Mouse (Mus musculus) kidney, adult 9 months (tissue): ENCODE measurements around the gene Eif3g.
A peak's percentile ranks its signal among the peaks of the same experiment; 100 is the strongest.

Source experiments
- DNase-seq: peaks from one replicate; pipeline ENCODE4 v3.0.0; 2022

Eif3g gene

DNA sequence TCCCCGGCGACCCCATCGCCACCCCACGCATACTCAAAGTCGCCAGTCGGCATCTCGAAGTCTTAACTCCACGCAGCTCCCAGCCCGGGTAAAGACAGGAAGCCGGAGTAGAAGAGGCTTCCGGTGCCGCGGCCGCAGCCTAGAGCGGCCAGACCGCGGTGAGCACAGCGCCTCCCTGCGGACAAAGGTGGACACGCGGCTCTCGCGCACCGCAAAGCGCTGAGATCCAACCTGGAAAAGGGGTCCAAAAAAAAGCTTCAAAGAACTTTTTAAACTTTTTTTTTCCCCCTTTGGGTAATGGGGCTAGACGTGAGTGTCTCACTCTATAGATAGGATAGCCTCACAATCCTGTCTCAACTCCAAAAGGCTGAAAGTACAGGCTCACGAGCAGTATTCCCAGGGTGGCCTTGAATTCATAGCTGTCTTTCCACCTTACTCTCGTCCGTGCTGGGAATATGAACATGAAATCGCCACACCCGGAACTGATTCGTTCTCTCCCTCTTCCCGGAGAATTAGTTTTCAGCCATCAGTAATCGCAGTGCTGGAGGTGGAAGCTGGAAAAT is at the start of gene Eif3g:
TSS of gene Eif3g (minus strand) at position 113 of the 563 bp plus-strand sequence.
- DNase-seq, result peak; percentile 86

DNA sequence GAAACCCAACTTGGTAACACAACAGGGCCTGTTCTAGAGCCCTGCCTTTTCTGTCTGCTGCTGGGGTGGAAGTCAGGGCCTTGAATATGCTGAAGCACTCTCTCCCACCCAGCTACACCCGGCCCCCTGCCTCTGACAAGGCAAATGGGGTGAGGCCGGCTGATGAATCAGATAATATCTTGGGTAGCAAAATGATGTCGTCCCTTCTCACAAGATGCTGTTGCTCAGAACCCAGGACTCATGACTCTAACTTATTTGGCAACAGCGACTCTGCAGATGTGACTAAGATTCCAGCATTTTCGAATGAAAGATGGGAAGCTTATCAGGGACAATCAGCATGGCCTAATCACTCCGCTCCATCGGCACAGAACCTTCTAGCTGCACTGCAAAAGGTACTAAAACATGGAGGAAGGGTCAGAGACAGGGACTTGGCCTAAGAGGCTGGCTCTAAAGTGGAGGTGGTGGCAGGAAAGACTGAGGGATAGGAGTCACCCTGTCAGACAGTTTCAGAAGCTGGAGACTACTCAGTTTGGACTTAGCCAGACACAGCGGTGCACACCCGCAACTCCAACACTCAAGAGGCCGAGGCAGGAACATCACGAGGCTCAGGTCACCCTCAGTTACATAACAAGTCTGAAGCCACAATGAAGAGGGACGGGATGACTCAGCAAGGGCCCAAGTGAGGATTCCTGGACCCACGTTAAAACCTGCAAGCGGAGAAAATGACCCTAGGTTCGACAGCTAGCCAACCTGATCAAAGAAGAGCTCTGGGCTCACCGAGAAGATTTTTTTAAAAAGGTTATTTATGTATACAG is 47.9 kb upstream of the Eif3g start:
- peak; percentile 31 for DNase-seq

DNA sequence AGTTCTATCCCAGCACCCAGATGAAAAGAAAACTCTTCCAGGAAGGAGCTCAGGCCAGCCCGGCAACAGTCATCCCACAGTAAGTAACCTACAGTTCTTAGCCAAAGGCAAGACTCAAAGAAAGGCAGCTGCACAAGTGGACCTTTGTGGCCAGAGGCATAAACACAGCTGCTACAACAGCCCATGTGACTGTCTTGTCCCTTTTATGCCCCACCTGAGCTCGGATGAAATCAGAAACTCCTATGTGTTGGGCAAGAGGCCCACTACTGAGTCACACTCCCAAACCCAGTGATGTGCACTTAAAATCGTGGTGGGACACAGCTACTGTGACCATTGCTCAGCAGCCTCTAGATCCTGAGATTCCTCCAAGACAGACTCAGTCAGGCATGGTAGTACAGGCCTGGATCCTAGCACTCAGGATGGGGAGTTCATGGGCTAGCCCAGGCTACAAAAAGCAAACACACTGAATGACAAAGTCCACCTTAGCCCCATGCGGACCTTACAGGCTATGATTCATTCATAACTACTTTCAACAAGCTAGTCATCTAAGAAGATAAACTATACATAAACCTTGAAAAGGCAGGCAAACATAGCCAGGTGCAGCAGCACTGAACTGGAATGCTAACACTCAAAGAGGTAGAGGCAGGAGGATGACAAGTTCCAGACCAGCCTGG is 46.4 kb upstream of the Eif3g start:
- no peak for DNase-seq

DNA sequence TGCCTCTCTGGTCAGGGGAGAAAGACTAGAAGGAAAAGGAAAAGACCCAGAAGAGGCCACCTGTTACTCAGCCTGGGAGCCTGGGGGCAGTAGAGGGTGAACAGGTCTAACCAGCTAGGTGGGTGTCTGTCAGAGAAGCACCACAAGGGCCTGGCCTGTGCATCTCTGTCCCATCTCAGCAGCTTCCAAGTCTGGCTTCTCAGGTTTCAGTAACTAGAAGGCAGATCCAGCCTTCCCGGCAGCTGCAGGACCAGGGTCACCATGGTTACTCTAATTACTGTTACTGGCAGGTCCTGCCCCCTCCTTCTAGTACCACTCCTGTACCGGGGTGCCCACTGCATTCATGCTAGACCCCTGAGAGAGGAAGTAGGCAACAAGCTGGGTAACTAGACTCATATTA is 45.5 kb upstream of the Eif3g start:
- no peak for DNase-seq

DNA sequence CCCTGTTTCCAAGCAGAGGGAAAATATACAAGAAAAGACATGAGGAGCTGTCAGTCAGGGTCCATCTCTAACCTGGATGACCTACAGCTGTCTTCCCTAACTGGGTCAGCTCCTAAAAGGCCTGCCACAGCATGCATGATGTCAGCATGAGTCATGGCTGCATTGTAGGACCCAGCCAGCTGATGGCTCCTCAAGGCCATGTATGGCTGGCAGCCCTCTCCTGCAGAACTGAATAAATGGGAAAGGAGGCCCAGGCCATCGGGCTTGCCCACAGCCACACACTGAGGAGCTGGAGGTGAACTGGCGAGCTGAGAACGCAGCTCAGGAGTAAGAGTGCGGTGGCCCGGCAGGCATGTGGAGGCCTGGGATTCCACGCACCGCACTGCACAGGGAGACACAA is 45.0 kb upstream of the Eif3g start:
- DNase-seq, result no peak

DNA sequence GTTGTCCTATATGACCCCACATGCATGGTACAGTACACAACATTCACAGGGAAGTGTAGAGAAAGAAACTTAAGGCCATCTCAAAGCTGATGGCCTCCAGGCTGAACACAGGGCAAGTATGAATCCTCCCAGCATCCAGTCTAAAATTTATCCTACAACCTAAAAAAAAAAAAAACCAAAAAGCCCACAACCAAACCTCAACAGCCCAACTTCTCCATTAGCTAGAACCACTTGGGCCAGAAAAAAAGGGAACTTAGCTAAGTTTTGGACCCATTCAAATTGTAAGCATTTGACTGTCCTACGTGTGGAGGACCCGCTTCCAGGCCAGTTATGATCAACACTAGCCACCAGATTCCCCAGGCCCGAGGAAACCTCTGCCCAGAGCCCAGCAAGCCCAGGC is 24.8 kb upstream of the Eif3g start:
- DNase-seq, result no peak

DNA sequence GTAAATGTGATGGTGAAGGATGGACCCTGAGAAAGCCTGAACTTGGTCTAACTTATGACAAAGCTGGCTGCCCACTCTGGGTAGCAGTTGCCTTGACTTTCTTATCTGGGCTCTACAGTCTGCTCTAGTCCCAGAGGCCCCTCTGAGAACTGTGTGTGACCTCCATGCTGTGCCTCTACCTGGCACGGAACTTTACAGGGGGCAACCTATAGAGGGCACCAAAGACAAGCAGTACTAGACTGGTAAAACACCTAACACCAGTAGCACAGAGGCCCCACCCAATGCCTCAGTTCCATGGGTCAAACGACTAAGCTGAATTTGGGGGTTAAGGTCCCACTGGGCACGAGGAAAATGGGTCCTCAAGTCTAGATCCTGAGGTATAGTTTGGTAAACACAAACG is 17.7 kb upstream of the Eif3g start:
- peak; percentile 65 for DNase-seq

DNA sequence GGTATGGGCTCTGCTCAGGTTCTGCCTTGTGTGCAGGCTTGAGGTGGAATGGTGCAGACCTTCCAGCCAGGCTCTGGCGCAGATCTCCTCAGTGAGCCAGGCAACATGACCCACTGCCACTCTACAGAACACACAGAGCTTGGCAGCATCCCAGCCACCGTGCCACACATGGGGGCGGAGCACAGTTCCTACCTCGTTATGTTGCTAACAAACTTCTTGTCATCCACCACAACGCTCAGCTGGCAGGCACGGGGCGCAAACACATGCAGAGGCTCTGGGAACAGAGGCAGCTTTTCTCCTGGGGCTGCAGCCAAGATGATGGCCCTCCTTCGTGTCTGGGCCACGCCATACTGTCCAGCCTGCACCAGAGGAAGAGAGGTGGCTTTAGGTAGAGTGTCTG is 11.5 kb upstream of the Eif3g start:
- DNase-seq, result no peak

DNA sequence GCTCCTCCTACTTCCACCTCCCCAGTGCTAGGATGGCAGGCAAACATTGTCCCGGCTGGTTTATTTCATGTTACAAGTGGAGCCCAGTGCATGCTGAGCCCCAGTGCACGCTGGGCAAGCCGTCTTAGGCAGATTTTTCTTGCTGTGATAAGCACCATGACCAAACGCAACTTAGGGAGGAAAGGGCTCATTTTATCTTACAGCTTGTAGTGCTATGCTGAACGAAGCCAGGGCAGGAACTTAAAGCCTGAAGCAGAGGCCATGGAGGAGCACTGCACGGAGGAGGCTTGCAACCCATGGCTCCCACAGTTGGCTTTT is 3.7 kb upstream of the Eif3g start:
- DNase-seq, result no peak

DNA sequence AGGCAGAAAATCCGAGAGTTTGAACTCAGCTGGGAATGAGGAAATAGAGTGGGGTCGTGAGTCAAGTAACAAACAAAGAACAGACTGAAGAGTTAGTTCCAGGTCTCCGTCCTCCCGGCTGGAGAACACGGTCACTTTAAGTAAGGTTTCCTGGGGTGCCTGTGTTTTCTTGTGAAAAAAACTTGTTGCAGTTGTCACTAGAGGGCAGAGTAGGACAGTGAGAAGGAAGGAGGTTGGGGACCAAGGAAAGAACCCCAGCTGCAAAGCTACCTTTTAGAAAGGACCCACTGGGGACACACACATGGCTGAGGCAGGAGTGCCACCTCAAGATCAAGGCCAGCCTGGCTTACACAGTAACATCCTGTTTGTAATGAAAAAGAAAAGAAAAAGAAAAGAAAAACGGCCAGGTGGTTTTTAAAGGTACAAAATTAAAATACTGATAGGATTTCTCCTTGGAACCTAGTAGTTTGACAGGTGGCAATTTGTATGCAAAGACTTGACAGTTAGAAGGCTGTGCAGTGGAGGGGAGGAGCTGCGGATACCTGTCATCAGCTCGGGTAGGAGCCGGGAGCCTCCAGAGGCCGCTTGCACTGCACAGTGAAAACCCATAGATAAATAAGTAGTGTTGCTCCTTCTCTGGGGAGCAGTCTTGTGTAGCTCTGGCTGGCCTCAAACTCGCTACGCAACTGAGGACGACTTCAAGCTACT is 3.2 kb upstream of the Eif3g start:
- DNase-seq, result peak; percentile 78

DNA sequence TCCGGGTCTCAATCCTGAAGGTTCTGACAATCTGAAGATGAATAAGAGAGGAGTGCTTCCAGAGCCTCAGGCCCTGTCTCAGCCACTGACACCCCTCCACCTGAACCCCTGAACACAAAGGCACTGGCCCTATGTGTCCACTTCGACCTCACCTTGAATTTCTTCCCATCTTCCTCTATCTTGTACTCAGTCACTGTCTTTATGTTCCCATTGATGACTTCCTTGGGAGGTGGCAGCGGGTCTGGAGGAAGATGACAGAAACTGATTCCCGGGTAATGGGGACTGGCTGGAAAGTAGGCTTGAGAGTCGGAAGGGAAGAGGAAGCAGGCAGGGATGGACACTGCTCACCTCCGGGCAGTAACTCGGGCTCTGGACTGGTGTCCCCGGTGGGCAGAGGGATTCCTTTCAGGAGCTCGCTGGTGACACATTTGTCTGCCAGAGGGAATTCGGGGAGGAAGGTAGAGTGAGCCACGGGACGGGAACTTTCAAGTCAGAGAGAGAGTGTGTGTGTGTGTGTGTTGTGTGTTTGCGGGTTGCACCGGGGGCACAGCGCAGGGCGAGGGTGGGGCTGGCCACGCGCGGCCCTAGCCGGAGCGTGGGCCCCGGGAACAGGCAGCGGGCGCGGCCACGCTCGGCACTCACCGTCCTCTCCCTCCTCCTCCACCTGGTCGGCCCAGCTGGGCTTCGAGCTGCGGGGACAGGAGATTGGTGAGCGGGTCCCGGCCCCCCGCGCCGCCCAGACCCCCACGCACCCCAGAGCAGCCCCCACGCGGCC is 500 bp downstream of the Eif3g start:
- DNase-seq, result no peak

DNA sequence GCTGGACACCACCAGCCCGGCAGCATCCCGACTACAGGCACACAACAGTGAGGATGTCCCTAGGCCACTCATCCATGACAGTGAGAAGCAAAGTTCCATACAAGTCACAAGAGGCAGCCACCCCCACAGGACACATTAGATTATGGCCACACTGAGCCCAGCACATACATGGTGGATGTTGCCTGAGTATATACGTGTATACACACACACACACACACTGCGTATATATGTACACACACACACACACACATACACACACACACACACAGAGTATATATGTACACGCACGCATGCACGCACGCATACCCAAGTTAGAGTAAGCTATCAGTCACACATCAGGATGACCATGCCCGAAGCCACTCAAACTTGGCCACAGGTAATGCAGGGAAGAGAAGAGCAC is 3.0 kb downstream of the Eif3g start:
- DNase-seq, result no peak

DNA sequence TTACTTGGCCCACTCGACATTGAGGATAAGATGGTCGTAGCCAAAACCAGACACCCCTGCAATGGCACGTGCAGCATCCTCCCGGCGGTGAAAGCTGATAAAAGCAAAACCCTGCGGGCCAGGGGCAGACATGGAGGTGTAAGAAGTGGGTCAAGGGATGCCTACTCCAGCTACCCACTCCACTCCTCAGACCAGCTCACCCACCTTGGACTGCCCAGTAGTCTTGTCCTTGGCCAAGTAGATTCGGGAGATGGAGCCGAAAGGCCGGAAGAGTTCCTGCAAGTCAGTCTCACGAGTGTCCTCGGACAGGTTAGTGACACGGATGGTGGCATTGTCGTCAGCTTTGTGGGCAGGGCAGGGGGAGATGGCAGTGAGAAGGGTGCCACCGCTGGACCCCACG is 3.8 kb downstream of the Eif3g start:
- DNase-seq, result no peak

DNA sequence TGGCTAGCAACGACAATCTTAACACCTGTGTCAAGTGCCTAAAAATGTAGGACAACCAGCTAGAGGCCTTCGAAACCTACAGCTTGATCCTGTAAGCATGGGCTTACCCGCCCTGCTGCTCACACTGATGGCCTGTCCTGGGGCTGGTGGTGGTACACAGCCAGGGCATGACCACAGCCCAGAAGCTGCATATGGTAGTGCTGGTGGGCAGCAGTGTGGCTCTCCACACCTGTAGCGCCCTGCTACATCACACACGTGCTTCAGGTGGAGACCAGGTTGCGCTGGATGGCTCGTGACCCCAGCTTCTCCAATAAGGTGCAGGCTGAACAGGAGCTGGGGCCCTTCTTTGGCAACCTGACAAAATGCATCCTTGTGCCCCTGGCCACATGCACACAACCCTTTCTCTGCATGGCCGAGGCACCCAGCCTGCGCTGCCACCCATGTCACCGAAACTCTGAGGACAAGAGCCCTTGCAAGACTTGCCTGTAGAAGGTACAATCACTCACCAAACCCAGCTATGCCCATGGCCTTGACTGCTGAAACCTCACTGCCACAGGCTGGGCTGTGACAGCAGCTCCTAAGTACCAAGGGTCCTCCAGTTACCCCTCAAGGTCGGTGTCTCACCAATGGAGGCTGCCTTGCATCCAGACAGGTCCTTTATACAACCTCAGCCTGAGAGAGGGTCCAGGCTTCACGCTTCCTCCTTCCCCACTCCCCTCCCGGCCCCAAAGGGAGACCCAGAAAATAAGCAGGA is 4.7 kb downstream of the Eif3g start:
- DNase-seq, result no peak

DNA sequence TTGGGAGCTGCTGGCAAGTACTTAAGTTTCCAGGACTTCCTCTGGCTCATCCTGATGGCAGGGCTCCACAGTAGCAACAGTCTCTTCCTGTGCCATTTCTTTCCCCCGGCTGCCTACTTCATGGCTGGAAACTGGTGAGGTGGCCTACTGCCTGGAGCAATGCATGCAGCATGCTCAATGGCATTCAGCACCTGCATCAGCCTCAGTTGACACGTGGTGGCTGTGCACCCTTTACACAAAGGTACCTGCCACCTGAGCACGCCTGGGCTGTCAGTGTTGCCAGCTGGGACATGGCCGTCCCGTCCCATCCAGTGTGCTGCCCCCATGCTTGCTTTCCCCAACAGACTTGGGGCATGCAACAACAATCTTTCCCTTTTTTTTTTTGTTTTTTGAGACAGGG is 5.4 kb downstream of the Eif3g start:
- no peak for DNase-seq

DNA sequence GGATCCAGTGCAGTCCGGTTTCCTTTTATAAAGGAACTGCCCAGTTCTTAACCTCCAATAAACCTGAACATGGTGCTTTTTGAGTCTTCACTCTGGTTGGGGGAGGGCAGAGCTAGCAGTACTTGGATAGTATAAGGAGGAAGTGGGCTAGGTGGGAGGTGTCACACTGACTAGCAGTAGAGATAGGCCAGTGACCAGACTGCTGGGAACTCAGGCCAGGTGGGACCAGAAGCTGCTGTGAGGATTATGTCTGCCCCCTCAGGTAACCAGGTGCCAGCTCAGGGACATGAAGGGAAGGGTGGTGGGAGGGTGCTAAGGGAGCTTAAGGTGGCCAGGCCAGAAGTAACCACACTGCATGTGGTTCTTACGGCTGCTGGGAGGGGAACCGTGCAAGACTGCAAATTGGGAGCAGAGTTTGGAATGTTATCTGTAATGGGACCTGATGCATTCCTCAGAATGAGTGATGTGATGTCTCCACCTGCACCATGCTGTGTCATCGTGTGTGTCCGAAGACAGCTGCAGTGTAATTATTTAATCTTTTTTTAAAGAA is 6.2 kb downstream of the Eif3g start:
- no peak for DNase-seq

DNA sequence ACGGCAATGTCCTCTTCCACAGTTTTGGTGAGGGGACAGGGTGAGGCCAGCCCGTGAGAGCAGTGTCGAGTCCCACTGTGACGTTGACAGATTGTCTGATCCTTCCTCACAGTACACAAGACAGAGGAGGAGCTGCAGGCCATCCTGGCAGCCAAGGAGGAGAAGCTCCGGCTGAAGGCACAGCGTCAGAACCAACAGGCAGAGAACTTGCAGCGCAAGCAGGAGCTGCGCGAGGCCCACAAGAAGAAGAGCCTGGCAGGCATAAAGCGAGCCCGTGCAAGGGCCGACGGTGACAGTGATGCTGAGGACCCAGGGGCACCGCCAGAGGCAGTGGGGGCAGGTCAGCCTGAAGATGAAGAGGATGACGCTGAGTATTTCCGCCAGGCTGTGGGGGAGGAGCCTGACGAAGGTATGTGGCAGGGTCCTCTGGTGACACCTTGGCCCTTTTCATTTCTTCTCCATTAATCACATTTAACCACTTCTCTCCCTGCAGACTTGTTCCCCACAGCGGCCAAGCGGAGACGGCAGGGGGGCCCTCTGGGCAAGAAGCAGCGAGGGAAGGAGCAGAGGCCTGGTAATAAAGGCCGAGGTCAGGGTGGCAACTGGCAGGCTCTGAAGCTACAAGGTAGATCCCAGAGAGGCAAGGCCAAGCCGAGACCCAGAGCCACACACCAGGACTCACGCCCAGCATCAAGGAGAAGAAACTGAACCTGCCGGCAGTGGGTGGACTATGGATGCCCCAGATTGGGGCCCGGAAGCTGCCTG is 6.9 kb downstream of the Eif3g start:
- DNase-seq, result no peak

DNA sequence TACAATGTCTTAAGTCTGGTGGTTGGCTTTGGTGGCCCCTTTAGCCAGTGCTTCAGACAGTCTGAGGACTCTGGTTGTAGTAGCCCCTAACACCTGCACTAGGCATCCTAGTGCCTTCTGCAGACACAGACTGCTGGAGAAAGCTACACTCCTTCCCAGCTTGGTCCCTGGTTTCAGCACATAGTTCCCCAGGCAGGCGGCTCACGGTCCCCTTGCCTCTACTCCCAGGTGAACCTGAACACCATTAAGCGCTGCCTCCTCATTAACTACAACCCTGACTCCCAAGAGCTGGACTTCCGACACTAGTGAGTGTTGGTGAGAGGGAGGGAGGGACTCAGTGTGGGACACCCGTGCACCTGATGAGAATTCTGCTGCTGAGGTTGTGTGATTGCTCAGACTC is 8.0 kb downstream of the Eif3g start:
- no peak for DNase-seq

DNA sequence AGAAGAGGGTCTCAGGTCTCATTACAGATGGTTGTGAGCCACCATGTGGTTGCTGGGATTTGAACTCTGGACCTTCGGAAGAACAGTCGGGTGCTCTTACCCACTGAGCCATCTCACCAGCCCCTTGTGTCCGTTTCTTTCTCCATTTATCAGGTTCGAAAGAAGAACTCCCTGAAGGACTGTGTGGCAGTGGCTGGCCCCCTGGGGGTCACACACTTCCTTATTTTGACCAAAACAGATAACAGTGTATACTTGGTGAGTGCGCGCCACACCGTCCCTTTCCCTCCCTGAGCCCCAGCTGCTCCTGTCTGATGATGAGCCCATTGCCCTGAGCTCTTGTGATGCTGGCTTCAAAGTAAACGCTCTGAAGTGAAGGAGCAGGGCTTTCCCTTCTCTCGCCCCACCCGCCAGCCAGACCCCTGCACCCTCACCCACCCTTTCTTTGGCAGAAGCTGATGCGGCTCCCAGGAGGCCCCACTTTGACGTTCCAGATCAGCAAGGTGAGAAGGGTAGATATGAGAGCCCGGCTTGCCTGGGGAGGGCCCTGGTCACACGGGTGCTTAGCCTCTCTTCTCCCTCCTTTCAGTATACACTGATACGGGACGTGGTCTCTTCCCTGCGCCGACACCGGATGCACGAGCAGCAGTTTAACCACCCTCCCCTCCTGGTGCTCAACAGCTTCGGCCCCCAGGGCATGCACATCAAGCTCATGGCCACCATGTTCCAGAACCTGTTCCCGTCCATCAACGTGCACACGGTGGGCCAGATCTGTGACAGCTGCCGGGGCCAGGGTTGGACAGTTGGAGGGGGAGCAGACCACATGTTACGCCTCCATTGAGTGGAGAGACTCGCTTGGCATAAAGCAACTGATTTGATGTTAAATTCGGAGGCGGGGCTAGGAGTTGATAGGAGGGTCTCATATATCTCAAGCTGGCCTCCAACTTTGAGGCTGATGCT is 9.0 kb downstream of the Eif3g start:
- no peak for DNase-seq

DNA sequence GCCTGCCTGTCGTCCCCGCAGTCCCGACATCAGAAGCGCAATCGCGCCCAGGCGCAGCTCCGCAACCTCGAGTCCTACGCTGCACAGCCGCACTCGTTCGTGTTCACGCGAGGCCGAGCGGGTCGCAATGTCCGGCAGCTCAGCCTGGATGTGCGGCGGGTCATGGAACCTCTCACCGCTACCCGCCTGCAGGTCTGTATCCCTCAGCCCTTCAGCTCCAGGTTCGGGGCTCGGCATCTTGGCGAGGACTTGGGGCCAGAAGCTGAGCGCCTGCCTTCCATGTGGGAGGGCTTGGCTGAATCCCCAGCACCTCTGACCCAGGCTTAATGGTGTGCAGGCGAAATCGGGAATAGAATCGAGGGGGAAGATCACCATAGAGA is 10.0 kb downstream of the Eif3g start:
- no peak for DNase-seq
